ENCODE assay signal across 16 mouse cellular contexts in genomic region chr5:118652611-118653010, GRCm38 (mm10).
"Had no signal": no experiment of that assay in that cellular context is flagged by ENCODE, and none has a peak within 500 bp of the region (broad histone marks: within the 10 kb centered on the region; RNA-seq: fewer than 3 reads in every experiment).

No protein-coding gene starts in this region.

- H3K4me3 ChIP-seq: liver, embryonic 13.5 days; megakaryocyte, embryonic 14.5 days; midbrain, embryonic 13.5 days; midbrain, embryonic 15.5 days; neural tube, embryonic 13.5 days; neural tube, embryonic 15.5 days had no signal

- H3K27ac ChIP-seq: liver, embryonic 13.5 days; macrophage; midbrain, embryonic 13.5 days; midbrain, embryonic 15.5 days; neural tube, embryonic 13.5 days; neural tube, embryonic 15.5 days had no signal

- H3K36me3 ChIP-seq: liver, embryonic 13.5 days; midbrain, embryonic 13.5 days; midbrain, embryonic 15.5 days; neural tube, embryonic 13.5 days; neural tube, embryonic 15.5 days had no signal

- H3K9me3 ChIP-seq: liver, embryonic 13.5 days; megakaryocyte, embryonic 14.5 days; midbrain, embryonic 13.5 days; midbrain, embryonic 15.5 days; neural tube, embryonic 13.5 days; neural tube, embryonic 15.5 days had no signal

- H3K9ac ChIP-seq: liver, embryonic 13.5 days; lung, embryonic 14.5 days; midbrain, embryonic 13.5 days; midbrain, embryonic 15.5 days; neural tube, embryonic 13.5 days; neural tube, embryonic 15.5 days had no signal

- H3K4me2 ChIP-seq: liver, embryonic 13.5 days; lung, embryonic 14.5 days; midbrain, embryonic 11.5 days; midbrain, embryonic 13.5 days; midbrain, embryonic 15.5 days; neural tube, embryonic 13.5 days; neural tube, embryonic 15.5 days had no signal

- DNase-seq: liver, embryonic 13.5 days; lung, adult 18-20 months; lung, embryonic 14.5 days; lung, postnatal 14 days; lung, postnatal 36 days; right cerebral cortex, postnatal 14 days; thymus, adult 18-20 months; thymus, postnatal 14 days; thymus, postnatal 36 days had no signal

- H3K27me3 ChIP-seq: liver, embryonic 13.5 days; megakaryocyte, embryonic 14.5 days; midbrain, embryonic 13.5 days; midbrain, embryonic 15.5 days; neural tube, embryonic 13.5 days; neural tube, embryonic 15.5 days had no signal

- ATAC-seq: midbrain, embryonic 13.5 days; midbrain, embryonic 15.5 days had no signal
